8 mouse cellular contexts compared by ENCODE assay signal in genomic region chr12:112593951-112594915, GRCm38 (mm10). TPM values are rescaled to one million over a fixed set of nuclear protein-coding genes. Genes with fewer than 3 reads are reported as not detected.
A peak's percentile ranks its signal among the peaks of the same experiment; 100 is the strongest.
DNase-seq lines count a peak whose midpoint lies in the region; ATAC-seq and TF ChIP-seq lines count a peak whose summit lies in the region.
"Had no signal": no experiment of that assay in that cellular context is flagged by ENCODE, and none has a peak within 500 bp of the region (broad histone marks: within the 10 kb centered on the region; RNA-seq: fewer than 3 reads in every experiment).

No protein-coding gene starts in this region.

- H3K4me1 ChIP-seq in midbrain, embryonic 13.5 days (replicated peaks): peaks cover 26% of the 10 kb centered on the region
- H3K4me1 ChIP-seq in midbrain, postnatal 0 days (ENCODE audit: insufficient read depth, low read length): no peaks in the 10 kb centered on the region; the same call in 1 of the 2 replicates
- H3K4me1 ChIP-seq in embryonic facial prominence, embryonic 14.5 days (ENCODE audit: control insufficient read depth, insufficient read depth, low read length): peaks cover 41% of the 10 kb centered on the region
- peaks cover 90% of the 10 kb centered on the region for H3K4me1 ChIP-seq in liver, embryonic 13.5 days (replicated peaks)

- 76% methylated on average over 16 of the region's 16 CpGs for WGBS in midbrain, embryonic 13.5 days
- WGBS in midbrain, postnatal 0 days: 84% methylated on average over 16 of the region's 16 CpGs
- 58% methylated on average over 15 of the region's 16 CpGs for WGBS in embryonic facial prominence, embryonic 14.5 days
- 33% methylated on average over 16 of the region's 16 CpGs for WGBS in liver, embryonic 13.5 days (ENCODE audit: insufficient replicate concordance)

- TF ChIP-seq CTCF in midbrain, postnatal 0 days (IDR thresholded peaks at IDR 0.05): no peak

- H3K4me3 ChIP-seq in midbrain, embryonic 13.5 days (replicated peaks): no peak overlapping the region
- H3K4me3 ChIP-seq in midbrain, postnatal 0 days (ENCODE audit: low read depth, low read length): no peak overlapping the region
- no peak overlapping the region for H3K4me3 ChIP-seq in embryonic facial prominence, embryonic 14.5 days (ENCODE audit: low read depth, low read length)
- H3K4me3 ChIP-seq in liver, embryonic 13.5 days (replicated peaks): no peak overlapping the region
- H3K4me3 ChIP-seq: midbrain, embryonic 12.5 days had no signal

- H3K9me3 ChIP-seq in midbrain, embryonic 13.5 days: no peaks in the 10 kb centered on the region
- H3K9me3 ChIP-seq in midbrain, postnatal 0 days (ENCODE audit: low read length): no peaks in the 10 kb centered on the region
- H3K9me3 ChIP-seq in embryonic facial prominence, embryonic 14.5 days (ENCODE audit: control insufficient read depth, low read length): no peaks in the 10 kb centered on the region
- H3K9me3 ChIP-seq in liver, embryonic 13.5 days (replicated peaks): no peaks in the 10 kb centered on the region
- H3K9me3 ChIP-seq: midbrain, embryonic 12.5 days had no signal

- H3K36me3 ChIP-seq in midbrain, embryonic 13.5 days: no peaks in the 10 kb centered on the region
- no peaks in the 10 kb centered on the region for H3K36me3 ChIP-seq in midbrain, postnatal 0 days (ENCODE audit: insufficient read depth, low read length)
- no peaks in the 10 kb centered on the region for H3K36me3 ChIP-seq in embryonic facial prominence, embryonic 14.5 days (ENCODE audit: control insufficient read depth, insufficient read depth, low read length)
- H3K36me3 ChIP-seq in liver, embryonic 13.5 days: no peaks in the 10 kb centered on the region
- H3K36me3 ChIP-seq: midbrain, embryonic 12.5 days had no signal

- peaks cover 18% of the 10 kb centered on the region for H3K27me3 ChIP-seq in midbrain, embryonic 13.5 days
- peaks cover 3% of the 10 kb centered on the region; the same call in 1 of the 2 replicates for H3K27me3 ChIP-seq in midbrain, postnatal 0 days (ENCODE audit: insufficient read depth, low read length)
- H3K27me3 ChIP-seq in embryonic facial prominence, embryonic 14.5 days (replicated peaks; ENCODE audit: control insufficient read depth, insufficient read depth, low read length): peaks cover 4% of the 10 kb centered on the region; the same call in 1 of the 2 replicates
- H3K27me3 ChIP-seq in liver, embryonic 13.5 days: peaks cover 6% of the 10 kb centered on the region

- H3K27ac ChIP-seq in midbrain, embryonic 13.5 days: peak overlapping the region; percentile 5; the same call in 1 of the 2 replicates
- H3K27ac ChIP-seq in midbrain, postnatal 0 days (ENCODE audit: low read depth, low read length): no peak overlapping the region
- peak overlapping the region; percentile 74 for H3K27ac ChIP-seq in embryonic facial prominence, embryonic 14.5 days (replicated peaks; ENCODE audit: low read depth, low read length)
- peak overlapping the region; percentile 58 for H3K27ac ChIP-seq in liver, embryonic 13.5 days
- H3K27ac ChIP-seq: midbrain, embryonic 12.5 days had no signal

- no peak overlapping the region for H3K4me2 ChIP-seq in midbrain, embryonic 13.5 days (replicated peaks)
- no peak overlapping the region for H3K4me2 ChIP-seq in midbrain, postnatal 0 days (ENCODE audit: low read depth, low read length, poor library complexity, severe bottlenecking)
- H3K4me2 ChIP-seq in embryonic facial prominence, embryonic 14.5 days (ENCODE audit: low read depth, low read length): no peak overlapping the region
- H3K4me2 ChIP-seq in liver, embryonic 13.5 days: no peak overlapping the region; the same call in 1 of the 2 replicates
- H3K4me2 ChIP-seq: midbrain, embryonic 12.5 days had no signal

- DNase-seq in midbrain, postnatal 0 days (ENCODE audit: low spot score): no peak
- DNase-seq in embryonic facial prominence, embryonic 14.5 days (ENCODE audit: low spot score): no peak
- no peak for DNase-seq in liver, embryonic 13.5 days
- peak; percentile 29 for DNase-seq in thymus, postnatal 25 days
- DNase-seq in layer of hippocampus, postnatal 25 days (ENCODE audit: extremely low spot score in 1 of 2, low spot score in 1 of 2): no peak
- DNase-seq in adrenal gland, postnatal 10 days: no peak

- ATAC-seq in midbrain, embryonic 13.5 days: no peak
- no peak for ATAC-seq in midbrain, postnatal 0 days (ENCODE audit: low FRiP score)
- ATAC-seq in embryonic facial prominence, embryonic 14.5 days (ENCODE audit: low read depth): no peak
- no peak for ATAC-seq in liver, embryonic 13.5 days (ENCODE audit: low read depth)

- no peak overlapping the region for H3K9ac ChIP-seq in midbrain, embryonic 13.5 days (replicated peaks)
- H3K9ac ChIP-seq in midbrain, postnatal 0 days (replicated peaks; ENCODE audit: low read length, poor library complexity, severe bottlenecking): no peak overlapping the region
- no peak overlapping the region; the same call in 1 of the 2 replicates for H3K9ac ChIP-seq in embryonic facial prominence, embryonic 14.5 days (ENCODE audit: low read depth, low read length)
- H3K9ac ChIP-seq in liver, embryonic 13.5 days: no peak overlapping the region

RNA-seq across cellular contexts. Expression of gene Inf2, which starts 5.6 kb away (rescaled TPM):
- polyA plus RNA-seq in midbrain, embryonic 13.5 days (2015; fragmentation: Nextera tagmentation; extraction: Ambion mirVana): 0.43 and 1.8 TPM in 2 replicates
- 3.6 and 3.7 TPM in 2 replicates for total RNA-seq in midbrain, postnatal 0 days (2014; rRNA removed)
- 1.3 TPM in 2 replicates for polyA plus RNA-seq in midbrain, postnatal 0 days (2015; fragmentation: Nextera tagmentation; extraction: Ambion mirVana)
- 6.4 and 8.1 TPM in 2 replicates for polyA plus RNA-seq in embryonic facial prominence, embryonic 14.5 days (2014; fragmentation: Nextera tagmentation; extraction: Ambion mirVana)
- polyA plus RNA-seq in liver, embryonic 13.5 days (2015; fragmentation: Nextera tagmentation; extraction: Ambion mirVana): 1.4 and 2.1 TPM in 2 replicates
- total RNA-seq in layer of hippocampus, postnatal 25 days (2021): 100 to 1,000 TPM; 116 to 146 TPM
- 10 to 100 TPM; 21.7 to 25.4 TPM for total RNA-seq in adrenal gland, postnatal 10 days (2021)

RNA-seq across cellular contexts. Expression of gene Adssl1, which starts 25.6 kb away (rescaled TPM):
- 1.1 and 1.5 TPM in 2 replicates for polyA plus RNA-seq in midbrain, embryonic 13.5 days (2015; fragmentation: Nextera tagmentation; extraction: Ambion mirVana)
- 2.0 and 4.1 TPM in 2 replicates for total RNA-seq in midbrain, postnatal 0 days (2014; rRNA removed)
- 8.2 and 9.4 TPM in 2 replicates for polyA plus RNA-seq in midbrain, postnatal 0 days (2015; fragmentation: Nextera tagmentation; extraction: Ambion mirVana)
- 23.2 and 26.5 TPM in 2 replicates for polyA plus RNA-seq in embryonic facial prominence, embryonic 14.5 days (2014; fragmentation: Nextera tagmentation; extraction: Ambion mirVana)
- 6.7 and 7.5 TPM in 2 replicates for polyA plus RNA-seq in liver, embryonic 13.5 days (2015; fragmentation: Nextera tagmentation; extraction: Ambion mirVana)
- 10 to 100 TPM; 11.4 to 12.9 TPM for total RNA-seq in layer of hippocampus, postnatal 25 days (2021)
- 10 to 100 TPM; 42.9 to 72.4 TPM for total RNA-seq in adrenal gland, postnatal 10 days (2021)

RNA-seq across cellular contexts. Expression of gene Siva1, which starts 50.2 kb away (rescaled TPM):
- polyA plus RNA-seq in midbrain, embryonic 13.5 days (2015; fragmentation: Nextera tagmentation; extraction: Ambion mirVana): 83.0 and 96.5 TPM in 2 replicates
- total RNA-seq in midbrain, postnatal 0 days (2014; rRNA removed): 24.0 and 25.4 TPM in 2 replicates
- 43.4 and 45.5 TPM in 2 replicates for polyA plus RNA-seq in midbrain, postnatal 0 days (2015; fragmentation: Nextera tagmentation; extraction: Ambion mirVana)
- 211 and 239 TPM in 2 replicates for polyA plus RNA-seq in embryonic facial prominence, embryonic 14.5 days (2014; fragmentation: Nextera tagmentation; extraction: Ambion mirVana)
- polyA plus RNA-seq in liver, embryonic 13.5 days (2015; fragmentation: Nextera tagmentation; extraction: Ambion mirVana): 120 and 148 TPM in 2 replicates
- 10 to 100 TPM; 20.0 to 21.9 TPM for total RNA-seq in layer of hippocampus, postnatal 25 days (2021)
- 10 to 100 TPM; 35.9 to 46.7 TPM for total RNA-seq in adrenal gland, postnatal 10 days (2021)
